Mouse (Mus musculus) ES-E14 (cell line): ENCODE measurements at regions not wholly inside any gene's neighbourhood (a gene's known extent, or its start where the extent isn't known, plus 50 kb on each side); places are given as distances from the start of the nearest gene placed in this dataset.

Experiments
- HCFC1 ChIP-seq: IDR thresholded peaks from 2 replicates; pipeline ENCODE4 v1.6.1; 2012; ENCODE audit warnings: low read length, inconsistent platforms, borderline replicate concordance; ENCODE audit not compliant: insufficient read depth
- ZC3H11A ChIP-seq: IDR thresholded peaks from 2 replicates; pipeline ENCODE4 v1.6.1; 2012; ENCODE audit warnings: low read depth, mild to moderate bottlenecking, inconsistent platforms, low read length, borderline replicate concordance
- ZNF384 ChIP-seq: IDR thresholded peaks from 2 replicates; pipeline ENCODE4 v1.6.1; 2012; ENCODE audit warnings: low read depth, low read length, inconsistent platforms

DNA sequence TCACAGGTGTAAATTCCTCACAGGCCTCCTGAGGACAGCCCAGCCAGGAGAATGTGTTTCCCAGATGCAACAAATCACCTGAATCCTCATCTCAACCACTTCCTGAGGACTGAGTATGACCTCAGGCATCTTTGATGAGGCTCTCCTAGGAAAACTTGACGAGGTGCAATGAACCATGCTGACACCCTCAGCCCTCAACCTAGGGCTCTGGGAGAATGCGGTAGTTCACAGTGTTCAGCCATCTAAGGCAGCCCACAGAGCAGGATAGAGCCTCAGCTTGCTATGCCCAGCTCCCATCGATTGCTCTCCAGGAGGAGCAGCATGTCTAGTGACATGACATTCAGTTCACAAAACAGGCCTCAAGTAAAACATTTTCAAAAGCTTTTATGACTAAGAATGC is 392.7 kb downstream of the Ccdc171 start:
- TF ChIP-seq ZNF384 (no peak), HCFC1 (no peak), ZC3H11A (no peak)
